Mouse (Mus musculus): ENCODE measurements around the gene Phlda3.

DNA sequence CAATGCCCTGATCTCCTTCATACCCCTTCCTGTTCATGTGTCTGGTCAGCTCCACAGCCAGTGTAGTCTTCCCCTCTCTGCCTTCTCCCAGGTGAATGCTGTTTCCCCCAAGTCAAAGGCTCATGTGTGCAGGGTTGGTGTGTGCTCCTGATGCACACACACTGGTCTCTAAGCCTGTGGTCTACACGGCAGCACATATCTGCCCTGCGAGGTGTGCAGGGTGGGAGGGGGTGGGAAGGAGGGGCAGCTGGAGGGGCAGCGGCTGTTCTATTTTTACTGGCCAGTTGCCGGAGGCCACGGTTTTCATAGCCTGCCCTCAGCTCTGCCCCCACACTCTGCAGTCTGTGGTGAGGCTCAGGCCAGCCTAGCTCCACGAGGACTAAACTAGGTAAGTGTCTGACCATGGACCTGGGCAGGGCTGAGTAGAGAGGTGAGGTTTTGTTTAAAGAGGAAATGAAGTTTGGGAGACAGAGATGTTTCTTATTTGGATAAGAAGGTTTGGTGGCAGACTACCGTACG is 33.2 kb downstream of the Phlda3 start:
- TF ChIP-seq CTCF (conservative IDR thresholded peaks at IDR 0.05; ENCODE audit: low read length) (no peak), POU5F1 (IDR thresholded peaks at IDR 0.05; ENCODE audit: borderline replicate concordance, low read length) (no peak), NANOG (IDR thresholded peaks at IDR 0.05; ENCODE audit: borderline replicate concordance, low read length) (no peak)
